In genomic region chr3:122704209-122704608, GRCm38 (mm10) we compare ENCODE assay signal across 10 mouse cellular contexts. TPM values are rescaled to one million over a fixed set of nuclear protein-coding genes. Genes with fewer than 3 reads are reported as not detected.
A peak's percentile ranks its signal among the peaks of the same experiment; 100 is the strongest.
DNase-seq lines count a peak whose midpoint lies in the region; ATAC-seq lines count a peak whose summit lies in the region.
"Had no signal": no experiment of that assay in that cellular context is flagged by ENCODE, and none has a peak within 500 bp of the region (broad histone marks: within the 10 kb centered on the region; RNA-seq: fewer than 3 reads in every experiment).

No protein-coding gene starts in this region.

- DNase-seq in 3T3-L1 (ENCODE audit: low read depth, low spot score) (peak; percentile 75), MN1 (ENCODE audit: low spot score) (no peak)
- peak; percentile 14 for DNase-seq in embryonic facial prominence, embryonic 10.5 days (ENCODE audit: low spot score)
- DNase-seq in testis, postnatal 10 days (ENCODE audit: low spot score) = no peak
- DNase-seq in T-cell, adult 2 months (ENCODE audit: low spot score) = no peak
- DNase-seq: adrenal gland, adult 2 months; gastrocnemius, postnatal 10 days had no signal

- no peaks in the 10 kb centered on the region for H3K4me1 ChIP-seq in heart, embryonic 15.5 days (replicated peaks)
- H3K4me1 ChIP-seq in heart, embryonic 11.5 days (ENCODE audit: control insufficient read depth, insufficient read depth, low read length) = no peaks in the 10 kb centered on the region; the same call in 1 of the 2 replicates
- no peaks in the 10 kb centered on the region for H3K4me1 ChIP-seq in embryonic facial prominence, embryonic 10.5 days
- H3K4me1 ChIP-seq in lung, embryonic 16.5 days (replicated peaks; ENCODE audit: control insufficient read depth, insufficient read depth, low read length) = peaks cover 14% of the 10 kb centered on the region; the same call in 1 of the 2 replicates

- no peak overlapping the region for H3K4me3 ChIP-seq in heart, embryonic 15.5 days
- H3K4me3 ChIP-seq in heart, embryonic 11.5 days (ENCODE audit: low read depth, low read length) = no peak overlapping the region
- H3K4me3 ChIP-seq in embryonic facial prominence, embryonic 10.5 days = no peak overlapping the region
- no peak overlapping the region for H3K4me3 ChIP-seq in lung, embryonic 16.5 days (ENCODE audit: low read length)

- no peaks in the 10 kb centered on the region for H3K36me3 ChIP-seq in heart, embryonic 15.5 days
- no peaks in the 10 kb centered on the region for H3K36me3 ChIP-seq in heart, embryonic 11.5 days (ENCODE audit: control insufficient read depth, insufficient read depth, low read length)
- no peaks in the 10 kb centered on the region for H3K36me3 ChIP-seq in embryonic facial prominence, embryonic 10.5 days (replicated peaks)
- H3K36me3 ChIP-seq in lung, embryonic 16.5 days (ENCODE audit: control insufficient read depth, insufficient read depth, low read length) = no peaks in the 10 kb centered on the region

- no peaks in the 10 kb centered on the region for H3K9me3 ChIP-seq in heart, embryonic 15.5 days (replicated peaks)
- H3K9me3 ChIP-seq in heart, embryonic 11.5 days (replicated peaks; ENCODE audit: control insufficient read depth, low read length) = 0 out of 2 replicates have a peak, but pooled peaks cover 3% of the 10 kb centered on the region
- H3K9me3 ChIP-seq in embryonic facial prominence, embryonic 10.5 days = no peaks in the 10 kb centered on the region
- H3K9me3 ChIP-seq in lung, embryonic 16.5 days (ENCODE audit: control insufficient read depth, low read length) = no peaks in the 10 kb centered on the region; the same call in 1 of the 2 replicates

- WGBS in heart, embryonic 15.5 days = 22% methylated on average over 6 of the region's 6 CpGs
- WGBS in heart, embryonic 11.5 days (ENCODE audit: insufficient replicate concordance) = 22% methylated on average over 6 of the region's 6 CpGs
- 33% methylated on average over 6 of the region's 6 CpGs for WGBS in embryonic facial prominence, embryonic 10.5 days
- WGBS in lung, embryonic 16.5 days = 20% methylated on average over 6 of the region's 6 CpGs

- no peaks in the 10 kb centered on the region for H3K27me3 ChIP-seq in heart, embryonic 15.5 days
- no peaks in the 10 kb centered on the region for H3K27me3 ChIP-seq in heart, embryonic 11.5 days (ENCODE audit: control insufficient read depth, insufficient read depth, low read length)
- no peaks in the 10 kb centered on the region for H3K27me3 ChIP-seq in embryonic facial prominence, embryonic 10.5 days (replicated peaks; ENCODE audit: low read depth, poor library complexity, severe bottlenecking)
- no peaks in the 10 kb centered on the region for H3K27me3 ChIP-seq in lung, embryonic 16.5 days (ENCODE audit: control insufficient read depth, insufficient read depth, low read depth, low read length)

- H3K9ac ChIP-seq in heart, embryonic 15.5 days = no peak overlapping the region
- H3K9ac ChIP-seq in heart, embryonic 11.5 days (ENCODE audit: low read depth, low read length) = no peak overlapping the region
- no peak overlapping the region for H3K9ac ChIP-seq in lung, embryonic 16.5 days (ENCODE audit: low read length)

- peak; percentile 73; the same call in 1 of the 2 replicates for ATAC-seq in heart, embryonic 15.5 days (replicated peaks; ENCODE audit: insufficient number of reproducible peaks, insufficient read depth, low FRiP score, low read depth)
- ATAC-seq in heart, embryonic 11.5 days (replicated peaks; ENCODE audit: insufficient number of reproducible peaks, low FRiP score, low TSS enrichment) = no peak
- peak; percentile 97 for ATAC-seq in lung, embryonic 16.5 days (ENCODE audit: low read depth)

- H3K27ac ChIP-seq in heart, embryonic 15.5 days = 0 out of 2 replicates have a peak overlapping the region, but pooled peaks have one; percentile 1
- no peak overlapping the region for H3K27ac ChIP-seq in heart, embryonic 11.5 days (ENCODE audit: low read depth, low read length)
- no peak overlapping the region for H3K27ac ChIP-seq in embryonic facial prominence, embryonic 10.5 days (replicated peaks)
- H3K27ac ChIP-seq in lung, embryonic 16.5 days (ENCODE audit: low read length) = peak overlapping the region; percentile 83

- H3K4me2 ChIP-seq in heart, embryonic 15.5 days = no peak overlapping the region
- no peak overlapping the region for H3K4me2 ChIP-seq in heart, embryonic 11.5 days
- H3K4me2 ChIP-seq in lung, embryonic 16.5 days (ENCODE audit: low read depth, low read length) = no peak overlapping the region

RNA-seq across cellular contexts. Expression of gene Pde5a, which starts 24.5 kb away (rescaled TPM):
- 2.6 and 3.9 TPM in 2 replicates for polyA plus RNA-seq in heart, embryonic 15.5 days (2015; fragmentation: Nextera tagmentation; extraction: Ambion mirVana)
- polyA plus RNA-seq in heart, embryonic 11.5 days (2014; fragmentation: Nextera tagmentation; extraction: Ambion mirVana) = 3.1 and 4.5 TPM in 2 replicates
- polyA plus RNA-seq in embryonic facial prominence, embryonic 10.5 days (2016; fragmentation: Nextera tagmentation; extraction: Ambion mirVana) = 3.2 and 3.8 TPM in 2 replicates
- 23.7 and 24.7 TPM in 2 replicates for polyA plus RNA-seq in lung, embryonic 16.5 days (2015; fragmentation: Nextera tagmentation; extraction: Ambion mirVana)

Comparison
In these comparisons a context has a peak if more than half of its experiments do, and no peak if none do; other contexts are left out.
1. H3K27ac ChIP-seq: peak in heart, embryonic 15.5 days (single experiment) and lung, embryonic 16.5 days (single experiment); none in heart, embryonic 11.5 days (single experiment) and embryonic facial prominence, embryonic 10.5 days (single experiment).
2. DNase-seq: peak in 3T3-L1 (single experiment) and embryonic facial prominence, embryonic 10.5 days (single experiment); none in testis, postnatal 10 days (single experiment), MN1 (single experiment) and T-cell, adult 2 months (single experiment).